Mouse (Mus musculus) liver, postnatal 0 days (tissue): ENCODE data around the gene Ttc39d. TPM values are rescaled to one million over a fixed set of nuclear protein-coding genes. Genes with fewer than 3 reads are reported as not detected.
"Not testable (repeated sequence)": the region's sequence is repeated elsewhere in the genome, so short reads cannot be mapped to it uniquely, and the experiment has no call there.

Experiments
- ATAC-seq: fragments of 200-750 bp; cut with Nextera tagmentation; 2 replicates; pipeline ENCODE4 v1.8.0; 2017; ENCODE audit warnings: mild to moderate bottlenecking, moderate library complexity
- DNase-seq: peaks from one replicate; pipeline ENCODE4 v3.0.0-alpha.2; 2016
- H3K27ac ChIP-seq: fragments of 300-500 bp; sonication (generic); 2 replicates; pipeline ENCODE4 v1.5.1; 2014; ENCODE audit warnings: antibody characterized with exemption, moderate library complexity, mild to moderate bottlenecking, low read depth
- H3K27me3 ChIP-seq: fragments of 300-500 bp; sonication (generic); 2 replicates; pipeline ENCODE4 v1.6.1; 2014; ENCODE audit warnings: low read length, control low read depth, mixed read lengths; ENCODE audit not compliant: insufficient read depth
- H3K36me3 ChIP-seq: fragments of 300-500 bp; sonication (generic); replicated peaks from 2 replicates; pipeline ENCODE4 v1.6.1; 2014; ENCODE audit warnings: mild to moderate bottlenecking, control low read depth, low read length, moderate library complexity, mixed read lengths; ENCODE audit not compliant: insufficient read depth
- H3K4me1 ChIP-seq: fragments of 300-500 bp; sonication (generic); 2 replicates; pipeline ENCODE4 v1.6.1; 2014; ENCODE audit warnings: antibody characterized with exemption, mild to moderate bottlenecking, control low read depth; ENCODE audit not compliant: insufficient read depth
- H3K4me2 ChIP-seq: fragments of 300-500 bp; sonication (generic); 2 replicates; pipeline ENCODE4 v1.6.1; 2014; ENCODE audit warnings: low read depth, mild to moderate bottlenecking, low read length, moderate library complexity, mixed read lengths
- H3K4me3 ChIP-seq: fragments of 300-500 bp; sonication (generic); 2 replicates; pipeline ENCODE4 v1.5.1; 2014; ENCODE audit warnings: low read depth, low read length
- H3K9ac ChIP-seq: fragments of 300-500 bp; sonication (generic); replicated peaks from 2 replicates; pipeline ENCODE4 v1.6.1; 2014; ENCODE audit warnings: mild to moderate bottlenecking, moderate library complexity
- H3K9me3 ChIP-seq: fragments of 300-500 bp; sonication (generic); 2 replicates; pipeline ENCODE4 v1.6.1; 2016; ENCODE audit warnings: mild to moderate bottlenecking, control low read depth, low read length, mixed read lengths
- CTCF ChIP-seq: sonication (generic); IDR thresholded peaks from 2 replicates; pipeline ENCODE4 v1.5.1; 2016; ENCODE audit warnings: antibody characterized with exemption, low read depth
- EP300 ChIP-seq: IDR thresholded peaks from 2 replicates; pipeline ENCODE4 v1.6.1; 2016; ENCODE audit warnings: antibody characterized with exemption, low read depth, mild to moderate bottlenecking
- WGBS: fragments of 180-500 bp; shearing (Covaris S2); extraction: QIAGEN DNeasy Blood & Tissue Kit; methylation state at CpG from one replicate; pipeline ENCODE4 v1.1.7; 2014; ENCODE audit not compliant: insufficient replicate concordance; 5-methylcytosine and 5-hydroxymethylcytosine counted together
- polyA plus RNA-seq: library from polyadenylated mRNA; unstranded; fragments of >200 nt; fragmentation: Nextera tagmentation; extraction: Ambion mirVana; gene quantifications from 2 replicates; pipeline ENCODE4 v1.2.1, GENCODE M21; 2015

The Ttc39d gene
- polyA plus RNA-seq, 1 experiment from 2014 or later: not detected

DNA sequence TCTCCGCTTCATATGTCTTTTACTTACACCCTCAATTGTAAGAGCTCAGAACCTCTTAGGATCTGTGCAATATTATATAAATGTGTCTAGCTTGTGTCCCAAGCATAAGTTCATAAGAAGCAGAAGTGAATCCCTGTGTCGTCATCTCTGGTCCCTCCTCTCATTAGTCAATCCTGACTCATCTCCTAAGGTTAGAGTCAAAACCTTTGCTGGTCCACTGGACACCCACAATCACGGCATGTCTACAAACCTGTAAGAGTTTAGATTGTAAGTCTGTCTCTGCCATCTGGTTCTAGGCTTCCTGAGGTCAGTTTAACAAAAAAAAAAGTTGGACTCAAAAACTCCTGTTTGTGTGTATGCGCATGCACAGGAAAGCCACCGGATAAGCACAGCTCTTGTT, 34.5 kb upstream of the Ttc39d start:
- Histone ChIP-seq H3K4me3 (no peak overlapping the region), H3K9ac (no peak overlapping the region), H3K27ac (no peak overlapping the region), H3K4me2 (no peak overlapping the region), H3K36me3 (no peaks in the 10 kb centered on the region), H3K27me3 (no peaks in the 10 kb centered on the region), H3K9me3 (no peaks in the 10 kb centered on the region), H3K4me1 (peaks cover 8% of the 10 kb centered on the region)
- no peak for ATAC-seq
- WGBS: 54% methylated on average over 5 of the region's 5 CpGs
- DNase-seq: no peak
- TF ChIP-seq EP300 (no peak), CTCF (no peak)

DNA sequence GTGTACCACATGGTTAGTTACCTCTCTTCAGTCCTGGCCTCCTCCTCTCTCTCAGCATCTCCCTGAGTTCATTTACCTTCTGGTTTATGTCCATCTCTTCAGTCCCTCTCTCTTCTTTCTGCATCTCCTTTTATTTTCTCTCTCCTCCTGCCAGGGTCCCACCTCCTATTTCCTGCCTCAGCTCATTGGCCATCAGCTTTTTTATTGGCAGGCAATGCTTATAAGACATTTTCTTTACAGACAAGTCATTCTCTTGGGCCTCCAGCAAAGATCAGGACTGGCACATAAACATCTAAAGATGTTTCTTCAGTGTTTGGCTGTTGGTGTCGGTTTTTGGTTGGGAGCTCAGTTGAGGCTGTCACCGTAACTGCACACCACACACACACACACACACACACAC, 33.6 kb upstream of the Ttc39d start:
- no peak for DNase-seq
- Histone ChIP-seq H3K9ac (no peak overlapping the region), H3K4me1 (peaks cover 8% of the 10 kb centered on the region), H3K27me3 (no peaks in the 10 kb centered on the region), H3K9me3 (no peaks in the 10 kb centered on the region), H3K27ac (no peak overlapping the region), H3K4me3 (no peak overlapping the region), H3K4me2 (no peak overlapping the region), H3K36me3 (no peaks in the 10 kb centered on the region)
- ATAC-seq: no peak
- 84% methylated on average over 2 of the region's 2 CpGs for whole genome bisulfite sequencing
- TF ChIP-seq CTCF (no peak), EP300 (no peak)

DNA sequence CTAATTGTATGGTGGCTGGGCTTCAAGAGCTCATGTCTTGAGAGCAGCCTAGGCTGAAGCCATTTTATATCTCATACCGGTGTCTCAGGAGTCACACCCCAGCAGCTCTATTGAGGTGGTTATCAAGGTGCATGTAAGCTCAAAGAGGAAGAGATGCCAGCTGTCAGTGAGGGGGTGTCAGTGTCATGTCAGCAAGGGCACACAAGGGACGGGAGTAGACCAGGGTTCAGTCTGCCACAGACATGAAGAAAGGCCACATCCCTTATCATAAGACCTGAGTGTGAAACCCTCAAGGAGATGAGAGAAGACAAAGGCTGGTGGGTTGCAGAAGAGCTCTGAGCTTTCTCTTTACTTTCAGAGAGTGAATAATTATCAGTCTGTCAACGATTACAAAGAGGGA, 33.1 kb upstream of the Ttc39d start:
- no peaks in the 10 kb centered on the region for H3K9me3 ChIP-seq
- no peak overlapping the region for H3K9ac ChIP-seq
- no peaks in the 10 kb centered on the region for H3K27me3 ChIP-seq
- DNase-seq (no peak), ATAC-seq (no peak)
- peaks cover 8% of the 10 kb centered on the region for H3K4me1 ChIP-seq
- H3K4me3 ChIP-seq: no peak overlapping the region
- TF ChIP-seq CTCF (no peak), EP300 (no peak)
- H3K4me2 ChIP-seq: no peak overlapping the region
- no peaks in the 10 kb centered on the region for H3K36me3 ChIP-seq
- no peak overlapping the region for H3K27ac ChIP-seq
- WGBS: 62% methylated on average over 3 of the region's 3 CpGs

DNA sequence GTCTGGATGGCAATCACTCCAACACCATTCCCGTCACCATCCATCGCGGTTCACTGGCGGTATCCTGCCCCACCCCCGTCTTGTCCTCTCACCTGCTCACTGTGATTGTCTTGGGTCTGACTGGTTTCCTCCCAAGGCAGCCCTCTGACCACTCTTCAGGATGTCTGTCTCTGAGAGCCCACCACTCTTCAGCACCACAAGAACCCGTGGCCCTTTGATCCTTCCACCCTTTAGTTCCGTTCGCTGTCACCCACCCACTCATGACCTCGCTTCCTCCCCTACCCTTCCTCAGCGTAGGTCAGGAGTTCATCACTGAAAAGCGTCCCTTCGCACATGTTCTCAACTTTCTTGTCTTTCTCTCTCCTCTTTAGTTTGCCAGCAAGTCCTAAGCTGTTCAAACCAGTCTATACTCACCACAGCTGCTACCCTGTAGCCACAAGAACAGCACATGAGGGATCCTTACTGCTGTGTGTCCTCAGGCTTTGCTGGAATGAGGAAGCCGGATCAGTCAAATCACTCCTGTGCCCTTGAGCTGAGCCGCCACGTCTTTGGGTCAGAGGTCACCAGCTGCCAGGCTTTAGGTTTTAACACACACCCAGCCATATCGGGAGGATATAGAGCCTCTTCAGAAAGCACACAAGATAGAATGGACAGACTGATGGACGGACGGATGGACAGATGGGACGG, 32.4 kb upstream of the Ttc39d start:
- no peak overlapping the region for H3K27ac ChIP-seq
- WGBS: 56% methylated on average over 19 of the region's 19 CpGs
- H3K9ac ChIP-seq: no peak overlapping the region
- H3K4me1 ChIP-seq: peaks cover 8% of the 10 kb centered on the region
- no peaks in the 10 kb centered on the region for H3K36me3 ChIP-seq
- DNase-seq (no peak), ATAC-seq (no peak)
- no peak overlapping the region for H3K4me2 ChIP-seq
- H3K4me3 ChIP-seq: no peak overlapping the region
- no peaks in the 10 kb centered on the region for H3K27me3 ChIP-seq
- TF ChIP-seq CTCF (no peak), EP300 (no peak)
- no peaks in the 10 kb centered on the region for H3K9me3 ChIP-seq

DNA sequence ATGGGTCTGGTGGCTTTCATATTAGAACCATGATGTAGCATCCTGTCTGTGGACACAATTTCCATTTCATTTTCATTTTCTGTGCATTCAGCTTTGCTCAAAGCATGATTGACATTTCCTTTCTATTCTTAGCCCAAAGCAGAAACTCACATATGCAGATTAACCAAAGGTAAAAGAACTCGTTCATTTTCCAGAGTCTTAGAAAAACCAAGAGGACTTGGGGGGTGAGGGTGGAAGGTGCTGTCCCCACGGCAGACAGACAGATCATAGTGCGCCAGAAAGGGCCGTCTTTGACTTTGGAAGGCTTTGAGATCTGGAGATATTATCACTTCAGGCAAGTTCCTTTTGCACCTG, 31.9 kb upstream of the Ttc39d start:
- Histone ChIP-seq H3K27me3 (no peaks in the 10 kb centered on the region), H3K27ac (no peak overlapping the region), H3K4me2 (no peak overlapping the region), H3K36me3 (no peaks in the 10 kb centered on the region), H3K9ac (no peak overlapping the region), H3K4me3 (no peak overlapping the region), H3K9me3 (no peaks in the 10 kb centered on the region), H3K4me1 (peaks cover 8% of the 10 kb centered on the region)
- DNase-seq (no peak), ATAC-seq (no peak)
- no peak for TF ChIP-seq CTCF
- TF ChIP-seq EP300: no peak
- WGBS: 63% methylated on average over 4 of the region's 4 CpGs

GRCm38 (mm10) chr17:80175966-80176365, 31.3 kb upstream of the Ttc39d start:
- Histone ChIP-seq H3K9me3 (no peaks in the 10 kb centered on the region), H3K27ac (no peak overlapping the region), H3K4me1 (peaks cover 8% of the 10 kb centered on the region), H3K4me2 (no peak overlapping the region), H3K9ac (no peak overlapping the region), H3K27me3 (no peaks in the 10 kb centered on the region), H3K4me3 (no peak overlapping the region), H3K36me3 (no peaks in the 10 kb centered on the region)
- WGBS: 73% methylated on average over 3 of the region's 3 CpGs
- DNase-seq (no peak), ATAC-seq (no peak)
- TF ChIP-seq CTCF (no peak), EP300 (no peak)

DNA sequence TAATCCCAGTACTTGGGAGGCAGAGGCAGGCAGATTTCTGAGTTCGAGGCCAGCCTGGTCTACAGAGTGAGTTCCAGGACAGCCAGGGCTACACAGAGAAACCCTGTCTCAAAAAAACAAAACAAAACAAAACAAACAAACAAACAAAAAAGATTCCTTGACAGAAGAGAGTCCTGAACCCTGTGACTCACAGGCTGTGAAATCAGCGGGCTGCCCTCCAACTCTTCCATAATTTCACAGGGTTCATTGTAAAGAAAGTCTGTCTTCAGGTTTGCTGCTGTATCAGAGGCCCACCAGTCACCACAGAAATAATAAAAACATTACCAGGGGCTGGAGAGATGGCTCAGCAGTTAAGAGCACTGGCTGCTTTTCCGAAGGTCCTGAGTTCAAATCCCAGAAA, 28.4 kb upstream of the Ttc39d start:
- not testable (repeated sequence) for H3K9me3 ChIP-seq, H3K36me3 ChIP-seq, DNase-seq, H3K27me3 ChIP-seq, H3K27ac ChIP-seq, H3K4me2 ChIP-seq, H3K4me1 ChIP-seq, ATAC-seq, H3K9ac ChIP-seq, H3K4me3 ChIP-seq
- 88% methylated on average over 3 of the region's 3 CpGs for WGBS
